Mouse (Mus musculus): Measurements from ENCODE around the gene Slpi.

GRCm38 (mm10) chr2:164381726-164382125 is 7.2 kb downstream of the Slpi start:
- no peak for TF ChIP-seq CTCF (IDR thresholded peaks at IDR 0.05; ENCODE audit: extremely low read depth, insufficient read depth, insufficient read length, insufficient replicate concordance)
- no peak for TF ChIP-seq POLR2A (IDR thresholded peaks at IDR 0.05; ENCODE audit: low read depth, low read length)

Measured in spleen, adult 2 months (tissue).